Mouse (Mus musculus) kidney, embryonic 14.5 days (tissue): ENCODE data around the gene Prr7. TPM values are rescaled to one million over a fixed set of nuclear protein-coding genes. Genes with fewer than 3 reads are reported as not detected.

Experiments used
- ATAC-seq: fragments of 200-750 bp; cut with Nextera tagmentation; 2 replicates; pipeline ENCODE4 v1.8.0; 2017; ENCODE audit warnings: moderate number of reproducible peaks, mild to moderate bottlenecking, moderate TSS enrichment, moderate library complexity; ENCODE audit not compliant: low FRiP score, low TSS enrichment
- H3K27ac ChIP-seq: fragments of 300-500 bp; sonication (generic); 2 replicates; pipeline ENCODE4 v1.5.1; 2014; ENCODE audit warnings: low read depth, mild to moderate bottlenecking, low read length, moderate library complexity, mixed read lengths
- H3K27me3 ChIP-seq: fragments of 300-500 bp; sonication (generic); 2 replicates; pipeline ENCODE4 v1.6.1; 2014; ENCODE audit warnings: mild to moderate bottlenecking, low read length; ENCODE audit not compliant: control insufficient read depth, insufficient read depth
- H3K36me3 ChIP-seq: fragments of 300-500 bp; sonication (generic); 2 replicates; pipeline ENCODE4 v1.6.1; 2014; ENCODE audit warnings: low read length, mixed read lengths; ENCODE audit not compliant: control insufficient read depth, insufficient read depth
- H3K4me1 ChIP-seq: fragments of 300-500 bp; sonication (generic); 2 replicates; pipeline ENCODE4 v1.6.1; 2014; ENCODE audit warnings: low read length, mixed read lengths; ENCODE audit not compliant: control insufficient read depth, insufficient read depth
- H3K4me2 ChIP-seq: fragments of 300-500 bp; sonication (generic); replicated peaks from 2 replicates; pipeline ENCODE4 v1.6.1; 2014; ENCODE audit warnings: low read depth, mild to moderate bottlenecking, low read length
- H3K4me3 ChIP-seq: fragments of 300-500 bp; sonication (generic); 2 replicates; pipeline ENCODE4 v1.5.1; 2014; ENCODE audit warnings: mild to moderate bottlenecking, low read length
- H3K9ac ChIP-seq: fragments of 300-500 bp; sonication (generic); 2 replicates; pipeline ENCODE4 v1.6.1; 2014; ENCODE audit warnings: low read depth, mild to moderate bottlenecking, low read length, moderate library complexity
- H3K9me3 ChIP-seq: fragments of 300-500 bp; sonication (generic); 2 replicates; pipeline ENCODE4 v1.6.1; 2016; ENCODE audit warnings: low read length; ENCODE audit not compliant: control insufficient read depth
- whole genome bisulfite sequencing: fragments of 180-500 bp; shearing (Covaris S2); extraction: QIAGEN DNeasy Blood & Tissue Kit; methylation state at CpG from one replicate; pipeline ENCODE4 v1.1.7; 2014; 5-methylcytosine and 5-hydroxymethylcytosine counted together
- polyA plus RNA-seq: library from polyadenylated mRNA; unstranded; fragments of >200 nt; fragmentation: Nextera tagmentation; extraction: Ambion mirVana; gene quantifications from 2 replicates; pipeline ENCODE4 v1.2.1, GENCODE M21; 2014

Gene Prr7
- polyA plus RNA-seq, 1 experiment from 2014 or later, result 0.77 TPM

DNA sequence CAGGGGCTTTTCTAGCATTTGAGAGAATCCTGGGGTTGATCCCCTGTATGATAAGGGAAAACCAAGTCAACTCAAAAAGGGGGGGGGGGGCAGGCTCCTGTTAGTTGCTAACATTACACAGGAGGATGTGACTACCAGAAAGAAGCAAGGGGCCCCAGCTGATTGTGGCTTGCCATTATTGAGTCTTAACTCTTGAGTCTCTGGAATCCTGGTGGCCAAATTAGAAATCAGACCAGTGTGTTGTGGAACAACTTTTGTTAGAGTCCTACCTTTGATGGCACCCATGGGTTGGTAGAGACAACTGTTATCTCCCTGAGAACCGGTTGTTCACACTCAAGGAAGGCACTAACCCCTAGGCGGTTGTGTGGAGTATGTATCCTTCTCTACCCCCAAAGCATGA, 1.1 kb upstream of the Prr7 start:
- no peaks in the 10 kb centered on the region for H3K9me3 ChIP-seq
- ATAC-seq, result no peak
- H3K4me2 ChIP-seq, result no peak overlapping the region
- peaks cover 35% of the 10 kb centered on the region for H3K36me3 ChIP-seq
- no peaks in the 10 kb centered on the region for H3K27me3 ChIP-seq
- H3K4me1 ChIP-seq, result peaks cover 9% of the 10 kb centered on the region; the same call in 1 of the 2 replicates
- H3K4me3 ChIP-seq, result no peak overlapping the region
- H3K27ac ChIP-seq, result no peak overlapping the region
- no peak overlapping the region for H3K9ac ChIP-seq
- WGBS, result 56% methylated on average over 2 of the region's 2 CpGs

DNA sequence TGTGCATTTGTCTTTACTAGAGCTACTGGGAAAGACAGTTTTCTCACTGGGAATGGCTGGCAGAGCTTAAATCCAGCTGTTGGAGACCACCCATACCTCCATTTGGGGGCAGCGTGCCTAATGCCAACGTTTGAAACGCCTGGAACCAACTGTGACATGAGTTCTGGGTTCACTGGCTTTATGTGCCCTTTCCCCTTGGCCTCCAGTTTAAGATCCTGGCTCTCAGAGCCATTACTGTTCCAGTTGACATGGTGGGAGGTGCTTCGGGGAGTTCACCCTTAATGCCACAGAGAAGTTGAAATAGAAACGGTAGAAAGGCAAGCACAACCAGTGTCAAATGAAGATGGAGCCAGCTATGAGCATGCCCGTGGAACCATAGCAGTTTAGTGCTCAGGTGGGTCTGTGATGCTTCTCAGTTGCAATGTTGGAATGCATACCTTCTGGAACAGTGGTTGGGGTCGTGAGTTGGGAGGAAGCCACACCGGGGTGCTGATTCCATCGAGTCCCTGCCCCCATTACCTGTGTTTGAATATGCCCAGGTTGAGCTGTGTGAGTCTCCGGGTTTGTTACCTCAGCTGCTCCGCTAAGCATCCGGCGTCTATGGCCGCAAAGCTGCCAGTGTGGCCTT, 554 bp upstream of the Prr7 start:
- ATAC-seq, result no peak
- Histone ChIP-seq H3K9me3 (no peaks in the 10 kb centered on the region), H3K27ac (no peak overlapping the region), H3K4me3 (peak overlapping the region; percentile 63), H3K9ac (peak overlapping the region; percentile 70), H3K36me3 (peaks cover 30% of the 10 kb centered on the region), H3K27me3 (no peaks in the 10 kb centered on the region), H3K4me2 (peak overlapping the region; percentile 98), H3K4me1 (peaks cover 9% of the 10 kb centered on the region; the same call in 1 of the 2 replicates)
- 7% methylated on average over 14 of the region's 14 CpGs for WGBS

DNA sequence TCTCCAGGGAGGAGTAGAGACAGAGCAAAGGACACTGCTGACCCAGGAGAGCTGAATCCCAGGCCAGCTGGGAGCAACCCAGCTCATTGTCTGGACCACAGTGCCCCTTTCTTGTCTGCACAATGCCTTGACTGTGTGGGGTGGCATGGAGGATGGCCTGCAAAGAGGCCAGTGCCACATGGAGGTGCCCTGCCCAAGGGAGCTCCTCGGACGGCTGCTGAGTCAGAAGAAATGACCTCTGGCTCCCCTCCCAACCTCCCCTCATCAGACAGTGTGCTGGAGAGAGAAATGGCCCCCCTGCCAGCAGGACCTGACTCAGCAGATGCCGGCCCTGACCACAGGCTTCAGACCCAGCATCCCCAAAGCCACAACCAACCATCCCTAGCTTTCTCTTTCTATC, 1.1 kb downstream of the Prr7 start:
- no peaks in the 10 kb centered on the region for H3K27me3 ChIP-seq
- WGBS, result 26% methylated on average over 3 of the region's 3 CpGs
- ATAC-seq, result no peak
- H3K27ac ChIP-seq, result no peak overlapping the region
- H3K4me3 ChIP-seq, result peak overlapping the region; percentile 63; the same call in 1 of the 2 replicates
- H3K4me1 ChIP-seq, result peaks cover 9% of the 10 kb centered on the region; the same call in 1 of the 2 replicates
- peak overlapping the region; percentile 70; the same call in 1 of the 2 replicates for H3K9ac ChIP-seq
- H3K4me2 ChIP-seq, result peak overlapping the region; percentile 98
- no peaks in the 10 kb centered on the region for H3K9me3 ChIP-seq
- peaks cover 13% of the 10 kb centered on the region for H3K36me3 ChIP-seq

DNA sequence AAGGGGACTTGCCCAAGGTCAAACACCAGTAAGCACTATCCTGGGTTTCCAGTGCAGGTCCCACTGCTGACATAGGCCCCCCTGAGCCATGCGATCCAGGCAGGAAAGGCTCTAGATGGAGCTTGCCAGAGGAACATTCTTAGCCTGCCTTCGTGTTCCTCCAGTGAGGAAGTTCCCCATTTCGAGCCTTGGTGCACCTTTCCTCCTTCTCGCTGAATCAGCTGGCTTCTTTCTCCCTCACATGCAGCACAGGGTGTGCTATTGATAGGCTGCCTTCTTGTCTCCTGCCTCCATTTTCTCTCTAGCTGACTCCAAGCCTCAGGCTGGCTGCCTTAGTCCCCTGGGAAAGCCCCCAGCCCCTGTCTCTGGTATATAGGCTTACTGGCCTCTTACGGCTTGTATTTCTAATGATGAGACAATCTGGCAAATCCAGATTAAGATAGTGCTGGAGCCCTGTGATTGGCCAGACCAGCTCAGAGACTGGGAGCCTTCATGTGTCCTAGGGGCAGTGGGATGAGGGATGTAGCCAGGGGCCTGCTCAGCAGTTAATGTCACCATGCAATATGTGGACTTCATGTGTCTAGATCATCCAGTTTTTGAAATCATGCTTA, 1.9 kb downstream of the Prr7 start:
- Histone ChIP-seq H3K36me3 (peaks cover 7% of the 10 kb centered on the region; the same call in 1 of the 2 replicates), H3K27ac (no peak overlapping the region), H3K27me3 (no peaks in the 10 kb centered on the region), H3K9me3 (no peaks in the 10 kb centered on the region), H3K9ac (no peak overlapping the region), H3K4me2 (no peak overlapping the region), H3K4me1 (peaks cover 11% of the 10 kb centered on the region; the same call in 1 of the 2 replicates), H3K4me3 (no peak overlapping the region)
- ATAC-seq, result no peak
- 85% methylated on average over 5 of the region's 5 CpGs for WGBS

DNA sequence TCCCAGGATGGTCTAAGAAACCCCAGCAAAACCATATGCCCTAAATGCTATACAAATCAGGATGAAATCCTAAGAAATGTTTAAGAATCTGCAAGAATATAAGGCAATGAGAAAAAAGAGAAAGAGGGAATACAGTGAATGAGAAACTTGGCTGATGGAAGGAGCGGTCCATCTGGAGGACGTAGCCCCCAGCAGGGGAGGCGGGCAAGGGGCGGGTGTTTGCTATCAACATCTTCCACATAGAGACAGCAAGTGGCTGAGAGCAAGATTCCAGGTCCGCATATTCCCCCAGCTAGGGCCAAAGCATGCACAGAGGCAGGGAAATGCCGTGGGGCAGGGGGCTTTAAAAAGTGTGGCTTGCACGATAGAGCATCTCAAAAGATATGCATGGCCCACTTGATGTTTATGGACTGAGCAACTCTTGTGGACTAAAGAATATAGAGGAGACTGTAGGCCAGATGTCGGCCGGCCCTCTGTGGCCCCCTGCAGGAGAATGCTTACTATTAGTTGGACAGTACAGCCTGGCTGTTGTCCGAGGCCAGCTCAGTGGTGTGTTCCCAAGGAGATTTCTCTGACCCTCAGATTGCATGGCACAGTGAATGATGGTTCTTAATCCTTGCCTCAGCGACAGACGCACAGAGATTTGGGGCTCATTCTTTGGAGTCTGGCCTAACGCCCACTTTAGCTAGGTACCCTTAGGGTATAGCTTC, 4.9 kb downstream of the Prr7 start:
- 56% methylated on average over 13 of the region's 13 CpGs for WGBS
- Histone ChIP-seq H3K9me3 (no peaks in the 10 kb centered on the region), H3K9ac (no peak overlapping the region)

DNA sequence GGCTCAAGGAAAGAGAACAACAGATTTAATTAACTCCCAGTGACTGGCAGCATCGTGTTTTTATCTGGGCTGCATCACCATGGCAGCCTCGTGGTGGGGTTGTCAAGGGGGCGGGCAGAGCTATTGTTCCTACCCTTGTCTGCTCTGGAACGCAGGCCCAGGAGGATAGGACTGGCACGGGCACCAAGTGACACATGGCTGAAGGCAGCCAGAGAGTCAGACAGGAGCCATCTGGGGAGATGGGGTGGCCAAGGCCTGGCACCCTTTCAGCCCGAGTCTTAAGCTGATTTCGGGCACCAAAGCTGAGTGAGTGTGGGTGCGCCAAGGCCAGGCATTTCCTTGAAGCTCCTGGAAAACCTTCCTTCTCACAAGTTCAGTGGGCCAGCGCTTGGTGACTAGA, 6.3 kb downstream of the Prr7 start:
- H3K4me3 ChIP-seq, result no peak overlapping the region
- H3K4me1 ChIP-seq, result peaks cover 6% of the 10 kb centered on the region; the same call in 1 of the 2 replicates
- no peaks in the 10 kb centered on the region for H3K9me3 ChIP-seq
- no peak overlapping the region for H3K4me2 ChIP-seq
- H3K9ac ChIP-seq, result no peak overlapping the region
- ATAC-seq, result no peak
- H3K27me3 ChIP-seq, result no peaks in the 10 kb centered on the region
- WGBS, result 75% methylated on average over 9 of the region's 9 CpGs
- H3K27ac ChIP-seq, result no peak overlapping the region
- H3K36me3 ChIP-seq, result peaks cover 15% of the 10 kb centered on the region

More for the DNA sequence above, 4.9 kb downstream of the Prr7 start:
- H3K4me2 ChIP-seq, result no peak overlapping the region
- H3K27me3 ChIP-seq, result no peaks in the 10 kb centered on the region
- H3K4me3 ChIP-seq, result no peak overlapping the region
- peaks cover 2% of the 10 kb centered on the region; the same call in 1 of the 2 replicates for H3K36me3 ChIP-seq
- no peak for ATAC-seq
- H3K4me1 ChIP-seq, result peaks cover 10% of the 10 kb centered on the region; the same call in 1 of the 2 replicates
- no peak overlapping the region for H3K27ac ChIP-seq

DNA sequence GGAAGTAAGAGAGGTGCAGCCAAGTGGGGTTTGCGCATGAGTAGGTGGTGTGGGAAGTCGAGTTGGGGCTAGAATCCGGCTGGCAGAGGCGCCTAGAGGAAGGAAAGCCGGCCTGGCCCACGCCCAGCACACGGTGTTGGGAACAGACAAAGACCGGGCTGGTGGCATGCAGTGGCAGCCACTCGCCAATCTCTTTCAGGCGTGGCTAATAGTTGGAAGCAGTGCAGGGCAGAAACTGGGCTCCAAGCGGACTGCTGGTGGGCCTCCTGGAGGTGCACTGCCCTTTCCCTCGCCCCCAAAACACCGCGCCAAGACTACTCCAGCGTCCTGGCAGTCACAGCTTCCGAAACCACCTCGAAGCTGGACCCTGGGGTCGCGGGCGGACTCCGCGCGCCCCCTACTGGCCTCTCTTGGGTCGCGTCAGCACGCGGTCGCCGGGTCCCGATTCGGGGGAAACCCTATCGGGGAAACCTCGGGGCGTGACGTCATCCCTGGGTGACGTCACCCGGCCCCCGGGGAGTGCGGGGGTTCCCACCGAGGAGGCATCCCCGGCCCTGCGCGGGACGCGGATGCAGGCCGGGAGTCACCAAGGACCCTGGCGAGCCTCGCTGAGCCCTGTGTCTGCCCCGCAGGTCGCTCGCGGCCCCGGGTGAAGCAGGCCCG, 7.2 kb downstream of the Prr7 start:
- WGBS, result 1% methylated on average over 54 of the region's 54 CpGs
- peak overlapping the region; percentile 51; the same call in 1 of the 2 replicates for H3K27ac ChIP-seq
- H3K27me3 ChIP-seq, result no peaks in the 10 kb centered on the region
- peak; percentile 70 for ATAC-seq
- H3K4me1 ChIP-seq, result peaks cover 6% of the 10 kb centered on the region; the same call in 1 of the 2 replicates
- H3K4me3 ChIP-seq, result peak overlapping the region; percentile 58
- H3K36me3 ChIP-seq, result peaks cover 25% of the 10 kb centered on the region
- H3K4me2 ChIP-seq, result peak overlapping the region; percentile 100
- peak overlapping the region; percentile 72 for H3K9ac ChIP-seq
- no peaks in the 10 kb centered on the region for H3K9me3 ChIP-seq

DNA sequence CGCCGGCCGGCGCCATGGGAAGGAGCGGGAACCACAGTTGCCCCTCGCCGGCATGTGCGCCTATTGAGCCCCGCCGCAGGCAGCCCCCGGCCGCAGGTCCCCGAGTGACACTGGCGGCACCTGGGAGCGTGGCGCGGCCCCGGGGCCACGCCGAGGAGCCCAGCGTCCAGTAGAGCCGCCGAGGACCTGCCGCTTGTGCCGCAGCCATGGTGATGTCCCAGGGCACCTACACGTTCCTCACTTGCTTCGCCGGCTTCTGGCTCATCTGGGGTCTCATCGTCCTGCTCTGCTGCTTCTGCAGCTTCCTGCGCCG, 7.7 kb downstream of the Prr7 start:
- Histone ChIP-seq H3K27me3 (no peaks in the 10 kb centered on the region), H3K27ac (peak overlapping the region; percentile 51; the same call in 1 of the 2 replicates), H3K9ac (peak overlapping the region; percentile 72), H3K36me3 (peaks cover 30% of the 10 kb centered on the region), H3K4me3 (peak overlapping the region; percentile 58), H3K4me1 (peaks cover 6% of the 10 kb centered on the region; the same call in 1 of the 2 replicates), H3K9me3 (no peaks in the 10 kb centered on the region), H3K4me2 (peak overlapping the region; percentile 100)
- WGBS, result under 1% methylated on average over 30 of the region's 31 CpGs
- ATAC-seq, result peak; percentile 29
